Mouse (Mus musculus): Measurements from ENCODE around the gene Exo5.

The Exo5 gene

GRCm38 (mm10) chr4:120904533-120904932 lies 20.3 kb downstream of the Exo5 start:
- DNase-seq = no peak

- no peak for DNase-seq
Measured at GRCm38 (mm10) chr4:120895810-120896584, 28.8 kb downstream of the Exo5 start.

DNA sequence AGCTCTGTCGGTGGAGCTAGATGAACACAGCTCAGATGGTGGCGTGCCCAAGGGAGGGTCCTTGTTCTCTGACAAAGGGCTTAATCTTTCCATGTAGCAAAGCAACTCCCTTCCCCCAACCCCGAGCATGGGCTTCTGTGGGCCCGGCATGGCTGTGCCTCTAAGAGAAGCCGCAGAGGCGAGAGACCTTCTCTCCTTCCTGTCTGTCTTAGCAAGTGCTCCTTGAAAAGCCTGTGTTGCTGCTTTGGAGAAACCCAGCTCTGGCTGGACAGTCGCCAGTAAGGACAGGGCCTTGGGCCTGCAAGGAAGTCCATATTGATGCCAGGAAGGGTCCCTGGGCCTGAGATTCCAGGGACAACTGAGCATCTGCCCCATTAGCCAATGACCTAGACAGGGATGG lies 29.6 kb downstream of the Exo5 start:
- no peak for DNase-seq

GRCm38 (mm10) chr4:120894584-120894983 lies 30.2 kb downstream of the Exo5 start:
- DNase-seq = no peak

DNA sequence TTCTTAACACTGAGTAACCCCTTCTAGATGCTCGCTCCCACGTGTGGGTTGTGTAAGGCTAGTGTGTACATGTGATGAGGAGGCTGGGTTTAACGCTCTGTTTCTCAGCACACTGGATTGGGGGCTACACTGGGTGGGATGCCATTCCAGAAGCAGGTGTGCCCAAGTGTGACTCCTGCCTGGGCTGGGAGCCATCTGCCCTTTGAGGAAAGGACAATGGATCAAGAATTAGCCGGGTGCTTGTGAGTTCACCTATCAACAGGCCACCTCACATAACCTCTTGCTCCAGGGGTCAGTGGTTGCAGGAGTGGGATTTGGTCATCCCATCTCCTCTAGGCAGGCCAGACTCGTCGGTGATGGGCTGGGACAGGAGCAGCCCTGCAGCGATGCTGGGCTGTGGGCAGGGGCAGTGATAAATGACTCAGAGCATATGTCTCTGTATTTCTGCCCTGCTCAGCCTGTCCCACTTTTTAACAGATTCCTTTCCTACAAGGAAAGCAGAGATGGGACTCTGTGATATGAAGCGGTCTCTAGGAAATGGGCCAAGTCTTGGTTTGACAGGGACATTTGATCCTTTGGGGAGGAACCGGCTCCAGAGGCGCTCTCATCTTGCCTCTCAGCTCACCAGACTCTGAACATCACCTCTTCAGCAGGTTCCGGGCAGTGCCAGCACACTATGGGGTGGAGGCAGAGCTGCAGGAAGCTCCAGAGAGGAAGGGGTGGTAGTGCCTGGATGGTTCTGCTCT lies 31.0 kb downstream of the Exo5 start:
- DNase-seq = no peak

GRCm38 (mm10) chr4:120892516-120892915 lies 32.3 kb downstream of the Exo5 start:
- no peak for DNase-seq

GRCm38 (mm10) chr4:120891960-120892359 lies 32.9 kb downstream of the Exo5 start:
- no peak for DNase-seq

GRCm38 (mm10) chr4:120890754-120891440 lies 33.9 kb downstream of the Exo5 start:
- no peak for DNase-seq

GRCm38 (mm10) chr4:120888884-120889283 lies 35.9 kb downstream of the Exo5 start:
- no peak for DNase-seq

- DNase-seq = peak; percentile 62
Measured at GRCm38 (mm10) chr4:120887381-120888112, 37.3 kb downstream of the Exo5 start.

- no peak for DNase-seq
Measured at GRCm38 (mm10) chr4:120886811-120887210, 38.0 kb downstream of the Exo5 start.

- no peak for DNase-seq
Measured at GRCm38 (mm10) chr4:120886131-120886530, 38.7 kb downstream of the Exo5 start.

DNA sequence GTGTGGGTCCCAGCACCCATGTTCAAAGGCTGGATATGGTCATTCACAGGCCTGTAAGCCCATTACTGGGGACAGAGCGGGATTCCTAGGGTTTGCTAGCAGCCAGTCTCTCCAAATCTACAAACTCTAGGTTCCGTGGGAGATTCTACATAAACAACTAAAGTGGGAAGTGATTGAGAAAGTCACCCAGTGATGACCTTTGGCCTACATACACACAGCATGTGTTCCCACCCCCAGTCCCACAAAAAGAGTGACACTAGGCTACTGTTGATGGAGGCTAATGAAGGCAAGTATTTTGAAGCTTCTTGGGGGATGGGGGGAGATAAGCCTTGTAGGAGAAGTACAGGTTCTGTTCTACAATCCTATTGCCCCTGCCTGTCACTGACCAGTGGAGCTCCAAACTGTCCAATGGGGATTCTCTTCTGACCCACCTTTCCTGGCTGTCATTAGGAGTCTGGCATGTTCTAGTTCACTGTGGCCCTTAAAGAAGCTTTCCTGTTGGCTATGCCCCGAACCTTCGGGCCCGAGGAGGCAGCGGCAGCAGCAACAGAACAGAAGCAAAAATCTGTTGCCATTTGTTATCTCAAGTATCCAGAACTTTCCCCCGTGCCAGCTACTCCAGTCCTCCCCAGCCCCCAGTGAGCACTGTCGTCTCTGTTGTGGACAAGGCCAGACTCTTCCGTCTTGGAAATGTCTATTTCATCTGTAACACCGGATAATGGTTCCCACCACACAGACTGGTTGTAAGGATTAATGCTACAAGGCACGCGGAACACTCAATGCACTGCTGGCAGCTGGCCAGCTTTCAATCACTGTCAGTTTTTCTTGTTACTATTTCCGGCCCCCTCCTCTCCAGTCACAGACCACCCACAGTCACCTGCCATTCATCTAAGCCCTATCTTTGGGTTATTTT lies 39.4 kb downstream of the Exo5 start:
- DNase-seq = no peak

- peak; percentile 57 for DNase-seq
Measured at GRCm38 (mm10) chr4:120882002-120882625, 42.7 kb downstream of the Exo5 start.

DNA sequence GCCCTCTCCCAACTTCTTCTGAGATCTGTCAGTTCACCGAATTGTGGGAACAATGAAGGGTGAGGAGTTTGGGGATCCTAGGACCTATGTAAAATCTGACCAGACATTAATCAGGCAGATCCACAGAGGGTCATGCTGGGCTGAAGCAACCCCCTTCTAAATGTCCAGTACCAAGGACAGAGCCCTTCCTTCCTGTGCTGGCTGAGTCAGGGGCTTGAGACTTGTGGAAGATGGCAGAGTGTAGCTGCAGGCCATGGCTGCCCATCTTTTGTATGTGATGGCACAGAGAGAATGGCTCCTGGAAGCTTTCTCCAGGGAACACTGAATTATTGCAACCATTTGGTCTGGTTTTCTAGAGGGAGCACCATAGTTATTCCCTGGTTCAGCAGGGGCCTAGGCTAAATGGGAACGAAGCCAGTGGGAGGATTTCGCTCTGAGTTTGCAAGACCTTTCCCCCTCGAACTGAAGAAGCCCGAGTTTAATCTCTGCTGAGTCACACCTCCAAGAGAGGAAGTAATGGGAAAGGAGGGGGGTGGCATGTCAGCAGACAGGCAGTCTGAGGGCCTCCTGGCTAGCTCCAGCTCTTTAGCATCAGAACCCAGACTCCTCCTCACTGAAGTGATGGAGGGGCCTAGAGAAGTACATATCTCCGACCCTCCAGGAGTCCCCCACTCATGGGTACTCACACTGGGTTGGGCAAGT lies 43.9 kb downstream of the Exo5 start:
- no peak for DNase-seq

GRCm38 (mm10) chr4:120879386-120879785 lies 45.4 kb downstream of the Exo5 start:
- DNase-seq = no peak

- DNase-seq = no peak
Measured at GRCm38 (mm10) chr4:120878728-120879127, 46.1 kb downstream of the Exo5 start.

DNA sequence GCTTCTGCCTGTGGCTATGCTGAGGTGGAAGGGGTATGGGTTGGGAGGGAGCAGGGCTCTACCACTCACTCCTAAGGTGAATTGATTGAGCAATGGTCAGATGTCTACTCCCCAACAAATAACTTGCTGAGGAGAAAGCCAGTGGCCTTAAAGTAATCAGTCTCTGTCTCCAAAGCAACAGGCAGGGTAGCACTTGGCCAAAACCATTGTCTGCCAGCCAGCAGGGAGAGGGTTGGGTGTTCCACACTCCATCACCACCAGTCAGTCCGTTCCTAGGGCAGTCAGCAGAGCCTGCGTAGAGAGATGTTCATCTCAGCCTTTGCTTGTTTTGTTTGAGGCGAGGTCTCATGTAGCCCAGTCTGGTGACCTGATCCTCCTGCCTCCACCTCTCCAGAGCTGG lies 48.9 kb downstream of the Exo5 start:
- no peak for DNase-seq
